Mouse (Mus musculus): Measurements from ENCODE around the gene Cog8.

- TF ChIP-seq POLR2A (IDR thresholded peaks at IDR 0.05; ENCODE audit: low read depth, low read length): no peak
- no peak for TF ChIP-seq CTCF (IDR thresholded peaks at IDR 0.05; ENCODE audit: extremely low read depth, insufficient read length, insufficient replicate concordance, low read depth, low read length)
Observed at GRCm38 (mm10) chr8:107012666-107013065, 43.8 kb downstream of the Cog8 start.
